Mouse (Mus musculus) frontal cortex, postnatal 36 days (tissue): ENCODE data around the gene Ccdc151.

Experiments used
- DNase-seq, 2 experiments: peaks; one replicate each; pipeline ENCODE4 v3.0.0; 2022; ENCODE audit warnings: low spot score in 2 of 2

Gene Ccdc151

GRCm38 (mm10) chr9:22002194-22003162 lies at the start of gene Ccdc151, which contains the start of gene Prkcsh:
Gene Ccdc151 (minus strand): TSS chr9:22002634.
Gene Prkcsh (plus strand): TSS chr9:22002806.
- DNase-seq = peak; percentile 99

- peak; percentile 77 to 79 for DNase-seq
Observed at GRCm38 (mm10) chr9:22051958-22052254, 49.5 kb upstream of the Ccdc151 start, which contains the start of gene Elavl3. Gene Elavl3 (minus strand): TSS chr9:22052023.

GRCm38 (mm10) chr9:22051161-22051957 lies 48.9 kb upstream of the Ccdc151 start:
- no peak for DNase-seq

GRCm38 (mm10) chr9:22050351-22050889 lies 48.0 kb upstream of the Ccdc151 start:
- DNase-seq = peak; percentile 60 to 65

- no peak for DNase-seq
Observed at GRCm38 (mm10) chr9:22049721-22050270, 47.4 kb upstream of the Ccdc151 start.

- DNase-seq = no peak
Observed at GRCm38 (mm10) chr9:22049315-22049714, 46.9 kb upstream of the Ccdc151 start.

GRCm38 (mm10) chr9:22047329-22047728 lies 44.9 kb upstream of the Ccdc151 start:
- DNase-seq = no peak

GRCm38 (mm10) chr9:22041832-22042231 lies 39.4 kb upstream of the Ccdc151 start:
- no peak for DNase-seq

- DNase-seq = no peak
Observed at GRCm38 (mm10) chr9:22037826-22038225, 35.4 kb upstream of the Ccdc151 start.

GRCm38 (mm10) chr9:22035300-22036044 lies 33.0 kb upstream of the Ccdc151 start:
- no peak for DNase-seq

- DNase-seq = no peak
Observed at GRCm38 (mm10) chr9:22030386-22030785, 28.0 kb upstream of the Ccdc151 start.

GRCm38 (mm10) chr9:22028467-22028866 lies 26.0 kb upstream of the Ccdc151 start:
- DNase-seq = no peak

GRCm38 (mm10) chr9:22024592-22024991 lies 22.2 kb upstream of the Ccdc151 start:
- DNase-seq = no peak

GRCm38 (mm10) chr9:22017208-22017825 lies 14.9 kb upstream of the Ccdc151 start:
- DNase-seq = no peak

GRCm38 (mm10) chr9:22016245-22016644 lies 13.8 kb upstream of the Ccdc151 start:
- no peak for DNase-seq

GRCm38 (mm10) chr9:22012731-22013130 lies 10.3 kb upstream of the Ccdc151 start:
- no peak for DNase-seq

GRCm38 (mm10) chr9:22011055-22011454 lies 8.6 kb upstream of the Ccdc151 start:
- no peak for DNase-seq

- DNase-seq = no peak
Observed at GRCm38 (mm10) chr9:22004546-22004945, 2.1 kb upstream of the Ccdc151 start.

- DNase-seq = no peak
Observed at GRCm38 (mm10) chr9:22003163-22003554, 725 bp upstream of the Ccdc151 start.

- DNase-seq = no peak
Observed at GRCm38 (mm10) chr9:22001633-22002032, 801 bp downstream of the Ccdc151 start.

GRCm38 (mm10) chr9:22000296-22000695 lies 2.1 kb downstream of the Ccdc151 start:
- DNase-seq = no peak
